Mouse (Mus musculus) 416B (cell line): Measurements from ENCODE around the gene 1600015I10Rik.
"Not testable (repeated sequence)": the region's sequence is repeated elsewhere in the genome, so short reads cannot be mapped to it uniquely, and the experiment has no call there.

Experiments used
- DNase-seq: peaks from one replicate; pipeline ENCODE4 v3.0.0; 2011; ENCODE audit warnings: low read depth

Gene 1600015I10Rik

DNA sequence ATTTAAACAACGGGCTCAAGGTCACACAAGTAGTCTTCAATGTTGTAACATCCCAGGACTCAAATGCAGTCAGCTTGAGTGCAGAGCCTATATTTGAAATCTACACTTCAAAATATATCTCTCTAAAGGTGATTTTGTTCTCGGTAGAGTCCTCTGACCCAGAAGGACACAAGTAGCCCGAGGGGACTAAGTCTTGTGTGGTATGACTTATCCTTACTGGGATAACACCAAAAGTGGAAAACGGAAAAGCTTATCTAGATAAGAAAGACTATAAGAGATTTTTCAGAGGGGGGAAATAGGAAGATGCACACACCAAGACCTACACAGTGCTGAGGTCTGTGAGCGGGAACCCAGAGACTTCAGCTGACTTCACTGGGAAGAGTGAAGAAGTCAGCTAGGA lies at the start of gene 1600015I10Rik:
Gene 1600015I10Rik, plus strand, starts transcription at position 301 of the 400 bp plus-strand sequence.
- no peak for DNase-seq

DNA sequence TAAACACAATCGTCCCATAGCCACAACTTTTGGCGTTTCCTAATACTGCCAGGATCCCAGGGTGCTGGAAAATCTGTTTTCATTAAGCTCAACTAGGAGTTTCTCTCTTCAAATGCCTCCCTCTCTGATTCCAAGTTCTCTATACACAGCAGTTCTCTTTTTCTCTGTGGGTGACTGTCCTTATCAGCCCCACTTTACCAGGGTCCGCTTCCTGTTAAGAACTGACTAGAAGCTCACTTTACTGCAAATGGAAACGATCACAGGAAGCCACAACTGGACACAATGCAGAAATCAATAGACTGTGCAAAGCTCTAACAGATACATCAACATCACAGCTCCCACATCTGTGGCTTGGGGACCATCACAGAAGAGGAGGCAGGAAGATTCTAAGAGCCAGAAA lies 35.5 kb upstream of the 1600015I10Rik start:
- DNase-seq: peak; percentile 54

DNA sequence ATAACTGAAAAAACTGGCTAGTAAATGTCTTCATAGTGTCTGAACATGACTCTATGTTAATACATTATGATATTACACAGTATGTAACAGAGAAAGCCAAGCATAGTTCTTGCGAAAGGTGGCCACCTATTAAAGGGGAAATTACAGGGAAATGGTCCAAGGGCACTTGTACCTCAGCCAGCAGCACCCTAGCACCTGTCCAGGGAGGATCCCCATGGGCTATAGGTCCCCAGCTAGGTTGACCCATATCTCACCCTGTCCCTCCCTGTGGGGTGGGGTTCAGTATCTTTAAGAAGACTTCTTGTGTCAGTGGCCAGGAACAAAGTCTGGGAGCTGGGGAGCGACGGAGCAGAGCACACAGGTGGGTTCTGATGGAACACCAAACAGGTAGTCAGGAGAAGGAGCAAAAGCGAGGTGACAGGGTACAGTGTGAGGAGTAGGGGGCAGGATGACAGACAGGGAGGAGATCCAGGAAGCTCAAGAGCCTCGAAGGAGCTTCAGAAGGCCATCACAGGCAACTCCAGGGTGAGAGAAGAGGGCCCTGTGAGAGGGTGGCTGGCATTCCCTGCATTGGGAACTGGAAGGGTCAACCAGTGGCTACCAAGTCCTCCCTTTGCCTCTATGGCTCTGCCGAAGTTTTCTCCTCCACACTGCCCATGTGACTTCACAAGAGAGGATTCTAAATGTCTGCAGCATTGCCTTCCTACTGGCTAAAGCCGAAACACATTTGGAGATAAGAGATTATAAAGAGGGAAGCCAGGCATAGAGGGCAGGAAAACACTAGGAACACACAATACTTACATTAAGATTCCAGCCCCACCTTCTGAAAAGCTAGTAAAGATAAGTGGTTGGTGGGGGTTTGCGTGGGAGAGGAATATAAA lies 34.5 kb upstream of the 1600015I10Rik start:
- DNase-seq: no peak

DNA sequence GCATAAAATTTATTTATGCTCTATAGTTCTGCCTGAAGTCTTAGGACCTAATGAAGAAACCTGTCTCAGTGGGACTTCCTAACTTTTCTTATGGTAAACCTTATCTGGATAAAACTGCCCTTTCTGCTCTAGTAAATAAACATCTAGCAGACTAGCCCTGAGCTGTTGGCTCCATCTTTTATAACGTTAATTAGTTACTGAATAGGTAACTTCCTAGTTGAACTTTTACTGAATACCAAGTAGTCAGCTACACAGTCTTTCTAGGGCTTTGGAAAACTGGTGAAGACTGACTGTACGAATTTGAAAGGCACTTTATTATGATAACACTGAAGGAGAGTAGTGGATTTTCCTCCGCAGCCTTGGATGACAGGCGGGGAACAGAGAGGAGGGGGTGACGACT lies 33.8 kb upstream of the 1600015I10Rik start:
- no peak for DNase-seq

DNA sequence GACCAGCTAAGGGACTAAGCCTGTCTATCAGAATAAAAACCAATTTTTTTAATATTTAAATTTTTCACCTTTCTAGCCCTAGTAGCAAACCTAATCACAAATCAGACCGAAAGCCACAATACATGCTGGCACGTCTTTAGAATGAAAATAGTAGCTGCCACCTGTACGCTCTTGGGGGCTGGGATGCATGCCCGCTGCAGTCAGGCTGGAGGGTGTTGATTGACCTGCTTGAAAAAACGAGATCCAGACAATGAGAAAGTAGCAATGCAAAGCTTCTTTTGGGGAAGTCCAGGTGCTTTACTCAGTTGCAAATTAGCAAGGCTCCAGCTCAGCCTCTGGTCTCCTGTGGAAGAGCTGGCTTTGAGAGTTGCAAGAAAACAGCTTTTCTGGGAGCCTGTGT lies 32.7 kb upstream of the 1600015I10Rik start:
- DNase-seq: no peak

DNA sequence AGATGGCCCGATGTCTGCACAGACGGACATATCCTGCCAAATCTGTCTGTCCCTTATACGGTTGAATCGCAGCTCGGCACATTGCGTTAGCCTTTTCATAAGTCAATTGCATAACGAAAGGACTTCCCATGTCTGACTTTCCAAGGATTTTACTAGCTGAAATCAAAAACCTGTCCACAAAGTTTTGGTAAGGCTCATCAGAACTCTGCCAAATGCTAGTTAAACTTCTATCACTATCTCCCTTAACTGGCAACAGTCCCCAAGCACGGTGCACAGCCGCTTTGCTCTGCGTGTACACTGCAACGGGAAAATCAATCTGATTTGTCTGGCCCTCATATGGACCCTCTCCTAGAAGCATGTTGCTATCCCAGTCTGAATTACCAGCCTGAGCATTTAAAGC lies 28.4 kb upstream of the 1600015I10Rik start:
- not testable (repeated sequence) for DNase-seq

DNA sequence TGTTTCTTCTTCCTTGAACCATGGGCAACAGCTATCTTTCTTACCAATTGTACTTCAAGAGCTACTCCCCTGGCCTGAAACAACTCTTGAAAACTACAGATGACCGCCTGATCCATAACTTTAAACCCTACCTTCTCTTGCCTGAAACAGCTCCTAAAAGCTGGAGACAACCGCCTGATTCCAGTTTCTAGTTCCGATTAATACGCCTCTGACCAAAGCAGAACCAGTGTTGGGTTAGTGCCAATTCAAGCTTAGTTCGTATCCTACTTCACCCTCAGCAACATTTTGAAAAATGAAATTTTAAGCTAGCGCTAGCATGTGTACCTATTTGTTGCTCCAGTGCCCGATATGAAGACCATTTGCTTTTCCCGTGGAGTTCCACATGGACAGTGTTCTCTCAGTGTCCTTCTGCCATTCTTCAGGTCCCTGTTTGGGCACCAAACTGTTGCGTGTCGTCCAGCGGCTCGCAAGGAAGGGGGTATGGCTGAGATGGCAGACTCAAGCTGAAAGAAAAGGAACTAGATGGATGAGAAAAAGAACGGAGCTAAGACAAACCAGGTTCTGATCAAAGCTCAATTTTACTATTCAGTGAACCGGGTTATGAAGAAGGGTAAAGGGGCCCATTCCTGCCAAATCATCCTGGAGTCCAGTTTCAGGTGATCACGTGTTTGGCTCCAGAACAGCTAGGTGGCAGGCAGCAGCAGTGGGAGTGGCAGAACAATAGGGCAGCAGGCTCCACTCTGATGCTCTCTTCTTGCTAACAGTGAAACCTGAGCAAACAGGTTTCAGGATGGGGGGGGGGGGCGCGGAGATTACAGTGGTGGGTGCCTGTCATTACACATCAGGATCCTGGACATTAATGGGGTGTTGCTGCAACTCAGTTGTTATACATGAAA lies 26.9 kb upstream of the 1600015I10Rik start:
- DNase-seq: no peak

DNA sequence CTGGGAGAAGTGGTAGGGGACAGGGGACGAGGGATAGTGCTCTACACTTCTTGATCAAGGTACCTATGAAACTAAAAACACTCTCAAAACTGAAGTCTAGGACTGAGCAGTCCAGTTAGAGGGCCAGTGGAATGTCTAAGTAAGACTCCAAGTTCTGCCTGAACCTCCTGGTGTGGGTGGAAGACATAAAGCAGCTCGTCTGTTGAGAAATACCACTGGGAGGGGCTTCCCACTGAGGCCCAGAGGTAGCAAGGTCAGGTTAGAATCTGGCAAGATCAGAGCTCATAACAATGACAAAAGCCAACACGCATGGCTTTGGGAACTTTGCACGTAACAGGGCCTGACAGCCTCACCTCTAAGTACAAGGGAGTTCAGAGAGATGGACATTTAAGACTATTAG lies 26.3 kb upstream of the 1600015I10Rik start:
- no peak for DNase-seq

DNA sequence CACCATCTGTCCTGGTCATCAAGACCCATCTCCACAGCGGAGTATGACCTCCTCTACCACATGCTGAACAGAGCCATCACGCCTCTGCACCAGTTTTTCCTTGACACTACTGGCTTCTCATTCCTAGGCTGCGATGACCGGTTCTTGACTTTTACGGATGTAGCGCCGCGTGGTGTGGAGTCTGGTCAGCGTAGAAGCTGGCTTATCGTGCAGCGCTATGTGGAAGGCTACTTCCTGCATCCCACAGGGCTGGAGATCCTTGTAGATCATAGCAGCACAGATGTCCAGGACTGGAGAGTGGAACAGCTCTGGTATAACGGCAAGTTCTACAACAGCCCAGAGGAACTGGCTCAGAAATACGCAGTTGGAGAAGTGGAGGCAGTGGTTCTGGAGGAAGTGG lies 24.1 kb upstream of the 1600015I10Rik start:
- DNase-seq: no peak

DNA sequence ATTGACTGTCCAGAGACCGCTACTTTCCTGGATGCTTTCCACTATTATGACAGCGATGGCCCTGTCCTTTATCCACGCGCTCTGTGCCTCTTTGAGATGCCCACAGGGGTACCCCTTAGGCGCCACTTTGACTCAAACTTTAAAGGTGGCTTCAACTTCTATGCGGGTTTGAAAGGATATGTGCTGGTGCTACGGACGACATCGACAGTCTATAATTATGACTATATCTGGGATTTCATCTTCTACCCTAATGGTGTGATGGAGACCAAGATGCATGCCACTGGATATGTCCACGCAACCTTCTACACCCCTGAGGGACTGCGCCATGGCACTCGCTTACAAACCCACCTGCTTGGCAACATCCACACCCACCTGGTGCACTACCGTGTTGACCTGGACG lies 23.3 kb upstream of the 1600015I10Rik start:
- DNase-seq: no peak

DNA sequence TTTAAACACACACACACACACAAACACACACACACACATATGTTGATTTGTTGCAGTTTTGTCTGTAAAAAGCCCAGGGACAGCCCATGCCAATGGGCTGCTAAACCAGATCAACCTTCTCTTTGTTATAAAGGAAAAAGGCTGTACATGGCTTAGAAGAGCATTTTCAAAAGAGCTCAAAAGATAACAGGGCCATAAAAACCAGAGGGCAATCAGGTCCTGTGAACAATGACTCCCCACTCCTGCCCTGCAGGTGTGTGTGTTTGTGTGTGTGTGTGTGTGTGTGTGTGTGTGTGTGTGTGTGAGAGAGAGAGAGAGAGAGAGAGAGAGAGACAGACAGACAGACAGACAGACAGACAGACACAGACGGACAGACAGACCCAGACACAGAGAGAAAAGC lies 20.5 kb upstream of the 1600015I10Rik start:
- no peak for DNase-seq

DNA sequence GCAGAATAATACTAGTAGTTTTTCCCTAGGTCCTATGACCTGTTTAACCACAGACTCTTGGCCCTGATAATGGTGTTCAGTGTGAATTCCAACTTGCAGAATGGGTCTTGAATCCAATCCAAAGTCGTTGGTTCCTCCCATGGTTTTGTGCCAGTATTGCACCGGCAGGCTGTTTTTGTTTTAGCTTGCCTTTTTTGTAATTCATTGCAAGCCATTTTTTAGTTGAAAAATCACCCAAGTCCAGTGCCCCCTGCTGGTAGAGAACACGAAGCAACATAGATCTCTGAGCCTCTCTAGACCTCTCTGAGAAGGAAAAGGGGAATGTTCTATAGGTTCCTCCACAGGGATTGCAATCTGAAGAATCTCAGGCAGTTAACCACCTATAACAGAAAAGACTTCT lies 17.7 kb upstream of the 1600015I10Rik start:
- DNase-seq: peak; percentile 47

DNA sequence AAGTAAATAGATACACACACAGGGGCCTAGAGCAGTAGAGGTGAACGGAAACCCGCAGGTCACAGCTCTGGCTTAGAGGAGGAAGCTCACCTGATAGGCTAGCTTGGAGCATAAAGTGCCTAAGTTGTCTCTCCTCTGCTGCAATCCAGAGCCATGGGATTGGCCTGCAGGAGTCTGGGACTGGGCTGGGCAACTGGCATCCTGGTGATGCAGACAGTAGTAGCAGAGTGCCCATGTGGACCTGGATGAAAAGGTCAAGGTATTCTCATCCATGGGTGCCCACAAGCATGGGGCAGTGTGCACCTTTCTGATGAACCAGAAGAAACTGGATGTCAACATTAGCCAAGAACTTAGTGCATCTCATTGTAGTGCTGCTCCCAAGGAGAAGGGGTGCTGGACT lies 16.1 kb upstream of the 1600015I10Rik start:
- DNase-seq: no peak

DNA sequence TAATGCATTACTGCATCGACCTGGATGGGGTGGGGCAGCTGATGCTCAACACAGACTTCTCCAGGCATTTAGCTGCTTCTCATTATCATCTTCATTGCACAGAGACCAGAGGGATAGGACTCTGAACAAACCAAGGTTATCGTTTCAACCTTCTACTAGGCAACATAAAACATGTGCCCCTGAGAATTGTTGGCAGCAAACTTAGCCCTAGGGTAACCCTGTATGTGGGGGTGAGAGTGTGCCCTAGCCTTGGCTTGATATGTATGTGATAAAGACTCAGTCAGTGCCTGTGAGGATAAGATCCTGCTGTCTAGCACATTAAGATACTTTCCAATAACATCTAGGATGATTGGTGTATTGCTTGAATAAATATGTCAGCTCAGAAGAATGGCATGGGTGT lies 19.9 kb downstream of the 1600015I10Rik start:
- DNase-seq: no peak

DNA sequence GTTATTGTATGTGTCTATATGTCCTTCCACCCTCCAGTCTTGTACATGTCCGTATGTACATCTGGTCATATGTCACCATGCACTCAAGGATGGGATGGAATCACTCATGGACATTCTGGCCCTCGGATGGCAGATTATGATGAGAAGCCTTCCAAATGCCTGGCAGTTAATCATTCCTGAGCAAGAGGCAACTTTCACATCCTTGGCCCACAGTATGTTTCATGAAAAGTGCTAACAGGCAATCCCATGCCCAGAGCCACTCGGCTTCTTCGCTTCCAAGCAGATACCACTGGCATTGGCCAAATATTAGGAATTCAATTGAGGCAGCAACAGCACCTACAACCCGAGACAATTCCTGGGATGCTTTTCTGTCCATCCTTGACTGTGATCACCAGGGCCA lies 21.0 kb downstream of the 1600015I10Rik start:
- DNase-seq: no peak

DNA sequence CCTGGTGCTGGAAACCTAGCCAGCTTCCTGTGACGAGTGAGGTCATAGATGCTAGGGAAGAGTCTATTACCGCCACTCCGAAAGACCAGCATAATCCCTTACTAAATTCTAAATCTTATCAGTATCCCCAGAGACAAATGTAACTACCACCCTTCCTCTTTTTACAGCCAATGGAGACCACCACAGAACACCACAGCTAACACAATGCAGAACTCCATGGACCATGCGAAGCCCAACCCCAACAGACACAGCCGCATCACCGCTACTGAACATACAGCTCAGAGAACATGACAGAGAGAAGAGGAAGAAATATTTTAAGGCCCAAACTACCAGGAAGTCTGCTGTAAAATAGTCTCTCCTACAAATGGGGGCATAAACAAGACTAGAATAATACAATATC lies 21.9 kb downstream of the 1600015I10Rik start:
- peak; percentile 13 for DNase-seq

DNA sequence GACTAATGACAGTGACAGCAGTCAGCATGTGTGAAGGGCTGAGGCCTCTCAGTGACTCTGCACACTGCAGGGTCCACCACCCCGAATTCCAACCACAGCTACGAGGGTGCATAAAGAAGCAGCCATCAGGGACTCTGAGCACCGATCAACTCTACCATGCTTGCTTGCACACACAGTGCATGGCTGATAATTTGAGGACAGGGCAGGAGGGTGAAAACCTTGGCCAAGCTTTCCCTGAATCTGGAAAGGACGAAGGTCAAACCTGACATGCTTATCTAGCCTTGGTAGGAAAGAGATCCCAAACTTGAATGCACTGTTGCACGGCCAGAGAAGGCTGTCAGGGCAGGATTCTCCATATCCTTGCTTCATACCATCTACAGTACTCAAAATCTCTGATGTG lies 23.5 kb downstream of the 1600015I10Rik start:
- DNase-seq: no peak

DNA sequence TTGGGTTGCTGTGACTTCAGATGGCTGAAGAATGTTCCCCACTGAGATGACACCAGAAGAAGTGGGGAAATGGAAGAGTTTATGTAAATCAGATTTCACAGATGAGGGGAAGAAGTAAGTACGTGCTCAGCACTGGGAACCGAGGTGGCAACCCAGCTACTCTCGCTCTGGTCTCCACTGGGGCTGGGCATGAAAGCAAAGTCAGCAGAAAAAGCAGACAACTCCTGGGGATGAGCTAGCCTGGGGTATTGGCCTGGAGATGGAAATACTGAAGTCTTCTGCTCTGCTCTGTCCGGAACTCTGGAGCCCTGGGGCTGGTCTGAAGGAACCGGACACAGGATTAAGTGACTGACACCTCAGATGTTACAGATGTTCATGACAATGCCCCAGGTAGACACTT lies 24.5 kb downstream of the 1600015I10Rik start:
- no peak for DNase-seq

DNA sequence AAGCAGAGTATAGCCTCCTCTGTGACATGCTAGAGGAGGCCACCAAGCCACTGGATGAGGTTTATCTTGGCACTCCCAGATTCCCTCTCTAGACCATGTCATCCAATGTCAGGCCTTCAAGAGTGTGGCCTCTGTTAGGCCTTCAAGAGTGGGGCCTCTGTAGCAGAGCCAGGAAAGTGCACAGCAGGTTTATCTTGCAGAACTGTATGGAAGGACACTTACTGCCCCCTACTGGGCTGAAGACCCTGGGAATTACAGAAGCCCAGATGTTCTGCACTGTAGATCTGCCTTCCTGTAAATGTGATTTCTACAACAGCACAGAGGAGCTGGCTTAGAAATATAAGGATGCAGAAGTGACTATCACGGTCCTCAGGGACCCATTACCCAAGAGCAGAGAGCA lies 25.3 kb downstream of the 1600015I10Rik start:
- DNase-seq: peak; percentile 53

DNA sequence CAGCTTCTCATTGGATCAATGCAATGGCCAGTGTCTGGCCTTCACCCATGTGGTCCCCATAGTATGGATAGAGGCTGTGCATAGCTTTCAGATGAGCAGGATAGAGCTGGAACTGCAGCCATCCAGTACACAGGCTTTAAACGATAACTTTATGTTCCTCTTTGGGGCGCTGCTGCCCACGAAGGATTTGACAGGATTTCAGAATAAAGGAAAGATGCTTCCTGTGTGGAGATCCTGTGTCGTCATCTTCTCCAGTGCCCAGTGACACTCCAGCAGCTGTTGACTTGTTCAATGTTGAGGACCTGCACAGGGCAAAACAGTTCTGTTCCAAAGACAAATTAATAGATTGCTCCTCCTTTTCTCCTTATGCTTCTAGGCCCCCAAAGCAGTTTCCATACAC lies 27.1 kb downstream of the 1600015I10Rik start:
- DNase-seq: no peak

DNA sequence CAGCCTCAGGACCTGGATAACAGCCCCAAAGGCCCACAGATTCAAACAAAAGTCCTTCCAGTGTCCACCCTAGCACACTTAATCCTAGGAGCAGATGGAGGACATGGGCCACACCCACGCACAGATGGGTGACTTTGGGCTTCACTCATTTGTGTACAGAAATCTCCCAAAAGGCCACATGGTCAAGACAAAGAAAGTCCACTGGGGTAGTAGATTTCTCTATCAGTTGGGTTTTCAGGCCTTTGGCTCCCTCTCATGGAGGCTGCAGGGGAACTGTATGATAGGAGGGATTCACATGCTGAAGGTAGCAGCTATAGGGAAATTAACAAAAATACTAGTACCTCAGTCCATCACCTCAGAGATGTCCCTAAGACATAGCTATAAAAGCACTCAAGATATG lies 28.4 kb downstream of the 1600015I10Rik start:
- peak; percentile 18 for DNase-seq

DNA sequence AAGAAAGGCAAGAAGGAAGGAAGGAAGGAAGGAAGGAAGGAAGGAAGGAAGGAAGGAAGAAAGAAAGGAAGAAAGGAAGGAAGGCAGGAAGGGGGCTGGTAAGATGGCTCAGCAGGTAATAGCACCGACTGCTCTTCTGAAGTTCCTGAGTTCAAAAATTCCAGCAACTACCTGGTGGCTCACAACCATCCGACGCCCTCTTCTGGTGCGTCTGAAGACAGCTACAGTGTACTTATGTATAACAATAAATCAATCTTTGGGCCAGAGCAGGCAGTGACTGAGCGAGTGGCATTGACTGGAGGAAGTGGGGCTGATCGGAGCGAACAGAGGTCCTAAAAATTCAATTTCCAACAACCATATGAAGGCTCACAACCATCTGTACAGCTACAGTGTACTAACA lies 29.5 kb downstream of the 1600015I10Rik start:
- DNase-seq: peak; percentile 5

DNA sequence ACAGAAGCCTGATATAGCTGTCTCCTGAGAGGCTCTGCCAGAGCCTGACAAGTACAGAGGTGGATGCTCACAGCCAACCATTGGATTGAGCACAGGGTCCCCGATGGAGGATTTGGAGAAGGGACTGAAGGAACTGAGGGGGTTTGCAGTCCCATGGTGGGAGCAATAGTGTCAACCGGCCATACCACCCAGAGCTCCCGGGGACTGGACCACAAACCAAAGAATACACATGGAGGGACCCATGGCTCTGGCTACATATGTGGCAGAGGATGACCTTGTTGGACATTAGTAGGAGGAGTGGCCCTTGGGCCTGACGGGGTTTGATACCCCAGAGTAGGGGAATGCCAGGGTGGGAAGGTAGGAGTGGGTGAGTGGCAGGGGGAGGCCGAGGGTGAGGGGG lies 37.0 kb downstream of the 1600015I10Rik start:
- DNase-seq: not testable (repeated sequence)
